Mouse (Mus musculus): ENCODE data around the gene Sgms1. TPM values are rescaled to one million over a fixed set of nuclear protein-coding genes. Genes with fewer than 3 reads are reported as not detected.

Gene Sgms1
- total RNA-seq, 2 experiments from 2014 or later = 53.8 to 62.8 TPM

DNA sequence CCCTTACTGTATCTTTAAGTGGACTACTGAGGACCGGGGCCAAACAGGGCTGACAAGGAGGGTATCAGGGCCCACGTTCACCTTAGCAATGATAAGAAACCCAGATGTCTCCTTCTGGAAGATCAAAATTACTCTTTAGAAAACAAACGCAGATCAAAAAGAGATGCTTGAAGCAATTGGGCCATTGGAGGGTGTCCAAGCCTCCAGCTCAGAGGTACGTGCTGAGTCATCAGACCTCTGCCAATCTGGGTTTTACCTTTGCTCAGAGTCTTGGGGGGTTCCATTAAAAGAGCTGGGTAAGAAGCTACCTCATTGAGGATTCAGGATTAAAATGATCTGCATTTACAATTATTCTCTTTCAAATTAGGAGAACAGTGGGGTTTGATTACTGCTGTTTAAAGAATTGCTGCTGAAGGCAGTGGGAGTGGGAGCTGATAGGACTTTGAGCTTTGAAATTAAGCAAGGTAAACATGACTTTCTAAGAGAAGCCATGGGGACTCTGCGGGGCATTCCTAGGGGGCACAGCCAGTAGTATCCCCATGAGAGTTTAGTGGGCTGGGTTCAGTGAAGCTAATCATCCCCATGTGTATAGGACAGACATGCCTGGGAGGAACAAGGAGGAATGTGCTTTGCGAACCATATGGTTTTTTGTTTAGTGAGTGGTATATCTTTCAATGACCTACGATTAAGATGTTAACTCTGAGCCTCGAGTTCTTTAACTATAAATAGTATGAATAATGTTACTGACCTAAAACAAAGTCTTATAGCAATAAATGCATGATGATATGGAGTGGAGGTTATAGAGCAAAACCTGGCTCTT lies 128.4 kb downstream of the Sgms1 start:
- Histone ChIP-seq H3K4me3 (no peak overlapping the region), H3K27ac (no peak overlapping the region)
- TF ChIP-seq CTCF (IDR thresholded peaks at IDR 0.05) = no peak
- no peak for DNase-seq
- intact Hi-C loops (cut with DNase I) = no loop called here

DNA sequence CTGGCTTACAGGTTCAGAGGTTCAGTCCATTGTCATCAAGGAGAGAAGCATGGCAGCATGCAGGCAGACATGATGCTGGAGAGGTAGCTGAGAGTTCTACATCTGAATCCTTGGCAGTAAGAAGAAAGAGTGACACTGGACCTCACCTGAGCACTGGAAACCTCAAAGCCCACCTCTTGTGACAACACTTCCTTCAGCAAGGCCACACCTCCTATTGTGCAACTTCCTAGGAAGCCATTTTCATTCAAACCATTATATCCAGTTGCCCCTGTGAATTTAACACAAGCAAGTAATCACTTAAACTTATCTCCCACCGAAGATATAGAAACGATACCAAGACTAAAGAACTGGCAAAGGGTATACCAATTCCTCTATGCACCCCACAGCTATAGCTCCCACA lies 129.7 kb downstream of the Sgms1 start:
- H3K4me3 ChIP-seq = no peak overlapping the region
- intact Hi-C loops (cut with DNase I) = no loop called here
- TF ChIP-seq CTCF (IDR thresholded peaks at IDR 0.05) = no peak
- no peak overlapping the region for H3K27ac ChIP-seq
- no peak for DNase-seq

DNA sequence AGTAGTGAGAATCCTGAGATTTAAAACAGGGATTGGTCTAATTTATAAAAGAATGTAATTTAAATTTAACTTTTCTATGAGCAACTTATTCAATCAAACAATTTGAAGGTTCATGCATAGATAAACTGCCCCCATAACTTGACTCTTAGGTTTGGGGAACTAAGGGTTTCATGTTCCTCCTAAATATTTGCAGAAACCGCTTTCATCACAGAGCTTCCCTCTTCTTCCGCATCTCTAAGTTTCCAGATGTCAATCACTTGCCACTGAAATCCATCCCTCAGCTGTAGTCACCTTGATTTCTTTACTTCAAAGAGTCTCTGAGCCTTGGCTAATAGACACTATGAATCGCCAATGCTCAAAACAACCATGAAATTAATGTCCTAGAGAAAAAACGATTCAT lies 130.5 kb downstream of the Sgms1 start:
- no peak overlapping the region for H3K27ac ChIP-seq
- TF ChIP-seq CTCF (IDR thresholded peaks at IDR 0.05) = no peak
- H3K4me3 ChIP-seq = no peak overlapping the region
- no peak for DNase-seq
- intact Hi-C loops (cut with DNase I) = no loop called here

DNA sequence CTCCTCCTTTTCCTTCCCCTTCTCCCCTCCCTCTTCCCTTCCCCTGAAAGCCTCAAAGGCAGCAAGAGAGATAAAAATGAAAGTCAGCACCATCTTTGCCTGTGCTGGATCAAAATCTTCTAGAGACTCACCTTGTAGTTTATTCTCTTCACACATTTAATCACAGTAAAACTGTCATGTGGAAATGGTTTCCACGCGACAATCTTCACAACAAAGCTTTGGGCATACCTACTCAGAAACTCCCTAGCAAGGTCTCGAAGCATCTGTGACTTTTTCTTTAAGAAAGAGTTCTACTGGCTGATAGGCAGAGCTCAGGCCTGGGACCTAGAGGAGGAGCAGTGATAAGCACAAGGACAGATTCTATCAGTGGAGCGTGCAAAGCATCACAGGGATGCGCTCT lies 131.4 kb downstream of the Sgms1 start:
- Histone ChIP-seq H3K27ac (peak overlapping the region; percentile 48), H3K4me3 (no peak overlapping the region)
- intact Hi-C loops (cut with DNase I) = no loop called here
- no peak for TF ChIP-seq CTCF (IDR thresholded peaks at IDR 0.05)
- DNase-seq = no peak

- no peak for TF ChIP-seq CTCF (IDR thresholded peaks at IDR 0.05)
- Histone ChIP-seq H3K27ac (no peak overlapping the region), H3K4me3 (no peak overlapping the region)
- no peak for DNase-seq
- intact Hi-C loops (cut with DNase I) = no loop called here
These were observed 131.9 kb downstream of the Sgms1 start for GRCm38 (mm10) chr19:32257616-32258015.

GRCm38 (mm10) chr19:32256706-32257415 lies 132.7 kb downstream of the Sgms1 start:
- H3K27ac ChIP-seq = no peak overlapping the region
- no peak for DNase-seq
- intact Hi-C loops (cut with DNase I) = no loop called here
- no peak overlapping the region for H3K4me3 ChIP-seq
- no peak for TF ChIP-seq CTCF (IDR thresholded peaks at IDR 0.05)

- no peak for DNase-seq
- H3K27ac ChIP-seq = peak overlapping the region; percentile 69
- intact Hi-C loops (cut with DNase I) = no loop called here
- H3K4me3 ChIP-seq = no peak overlapping the region
- no peak for TF ChIP-seq CTCF (IDR thresholded peaks at IDR 0.05)
These were observed 133.9 kb downstream of the Sgms1 start for GRCm38 (mm10) chr19:32255429-32256185.

GRCm38 (mm10) chr19:32254739-32255344 lies 134.7 kb downstream of the Sgms1 start:
- no peak for TF ChIP-seq CTCF (IDR thresholded peaks at IDR 0.05)
- no peak for DNase-seq
- intact Hi-C loops (cut with DNase I) = no loop called here
- Histone ChIP-seq H3K4me3 (no peak overlapping the region), H3K27ac (peak overlapping the region; percentile 69)

DNA sequence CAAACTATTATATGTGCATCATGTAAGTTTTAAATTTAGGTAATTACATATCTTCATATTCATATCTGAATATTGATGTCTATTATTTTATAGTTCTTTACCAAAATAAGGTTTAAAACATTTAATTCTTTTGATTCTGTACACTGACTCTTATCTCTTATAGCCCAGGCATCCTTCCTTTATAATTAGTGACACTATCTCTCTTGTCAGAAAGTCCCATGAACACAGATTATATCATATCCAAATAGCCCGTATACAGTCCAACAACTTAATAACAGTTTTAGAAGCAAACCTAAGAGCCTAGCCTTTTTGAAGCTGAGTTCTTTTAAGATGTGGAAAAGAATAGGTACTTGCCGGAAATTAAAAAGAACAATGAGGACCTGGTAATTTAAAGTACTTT lies 135.3 kb downstream of the Sgms1 start:
- intact Hi-C loops (cut with DNase I) = no loop called here
- Histone ChIP-seq H3K27ac (peak overlapping the region; percentile 69), H3K4me3 (no peak overlapping the region)
- DNase-seq = no peak
- no peak for TF ChIP-seq CTCF (IDR thresholded peaks at IDR 0.05)

DNA sequence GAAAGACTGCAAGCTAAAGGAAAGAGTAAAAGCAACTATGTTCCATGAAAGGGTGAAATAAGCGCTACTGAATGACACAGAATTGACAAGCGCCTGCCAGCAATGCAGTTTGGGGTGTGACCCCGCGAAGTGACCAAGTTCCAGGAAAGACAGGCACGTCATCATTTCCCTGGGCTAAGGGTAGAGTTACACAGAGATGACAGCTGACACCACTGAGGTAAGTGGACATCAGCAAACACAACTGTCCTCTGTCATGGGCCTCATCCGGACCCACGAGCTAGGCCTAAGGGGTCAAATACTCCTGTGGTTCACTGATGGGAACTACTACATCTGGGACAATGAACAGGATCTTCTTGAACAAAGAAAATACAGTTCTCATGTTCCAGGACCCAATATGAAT lies 136.5 kb downstream of the Sgms1 start:
- Histone ChIP-seq H3K4me3 (no peak overlapping the region), H3K27ac (peak overlapping the region; percentile 69)
- peak; percentile 39 for DNase-seq
- TF ChIP-seq CTCF (IDR thresholded peaks at IDR 0.05) = no peak
- intact Hi-C loops (cut with DNase I) = no loop called here

DNA sequence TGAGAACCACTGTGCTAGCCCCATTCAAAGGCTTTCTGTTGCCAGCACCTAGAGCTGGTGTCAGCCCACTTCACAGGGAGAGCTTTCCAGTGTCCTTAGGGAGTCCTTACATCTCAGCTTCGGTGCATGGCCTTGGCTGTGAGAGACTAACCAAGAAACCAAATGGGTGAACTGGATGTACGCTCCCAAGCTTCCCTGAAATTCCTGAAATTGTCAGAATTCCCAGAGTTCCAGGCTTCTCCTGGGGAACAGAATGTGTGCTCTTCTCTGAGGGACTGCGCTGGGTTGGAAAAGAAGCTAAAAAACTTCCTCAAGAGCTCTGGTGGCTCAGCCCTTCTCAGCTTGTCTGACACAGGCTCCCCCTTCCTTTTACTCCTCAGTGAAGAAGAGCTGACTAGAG lies 137.1 kb downstream of the Sgms1 start:
- H3K4me3 ChIP-seq = no peak overlapping the region
- TF ChIP-seq CTCF (IDR thresholded peaks at IDR 0.05) = no peak
- DNase-seq = no peak
- intact Hi-C loops (cut with DNase I) = no loop called here
- H3K27ac ChIP-seq = peak overlapping the region; percentile 69
